Mouse (Mus musculus): ENCODE data around the gene Prr23a2. TPM values are rescaled to one million over a fixed set of nuclear protein-coding genes. Genes with fewer than 3 reads are reported as not detected.
A peak's percentile ranks its signal among the peaks of the same experiment; 100 is the strongest.

The Prr23a2 gene
- polyA plus RNA-seq, 2 experiments, result not detected

GRCm38 (mm10) chr9:98842117-98842516 lies 14.2 kb upstream of the Prr23a2 start, which contains the start of gene Prr23a1:
Prr23a1 (plus strand) TSS chr9:98842503.
- 63% methylated on average over 22 of the region's 22 CpGs for WGBS

GRCm38 (mm10) chr9:98863463-98863862 lies 7.2 kb downstream of the Prr23a2 start:
- ATAC-seq (ENCODE audit: low FRiP score, low read depth) (no peak), DNase-seq (ENCODE audit: low spot score) (peak; percentile 2)
- Histone ChIP-seq H3K36me3 (ENCODE audit: control insufficient read depth, insufficient read depth, low read length) (no peaks in the 10 kb centered on the region), H3K4me2 (replicated peaks; ENCODE audit: low read depth, low read length, severe bottlenecking) (no peak overlapping the region), H3K4me1 (ENCODE audit: control insufficient read depth, insufficient read depth, low read length) (no peaks in the 10 kb centered on the region), H3K9ac (ENCODE audit: low read depth, low read length, severe bottlenecking) (no peak overlapping the region), H3K4me3 (replicated peaks; ENCODE audit: low read length) (no peak overlapping the region), H3K27ac (replicated peaks; ENCODE audit: low read depth, low read length) (no peak overlapping the region), H3K9me3 (ENCODE audit: control insufficient read depth, low read length) (no peaks in the 10 kb centered on the region), H3K27me3 (ENCODE audit: control insufficient read depth, insufficient read depth, low read length) (no peaks in the 10 kb centered on the region)
- no peak for TF ChIP-seq POLR2A (IDR thresholded peaks at IDR 0.05; ENCODE audit: borderline replicate concordance, extremely low read depth, insufficient read depth, insufficient read length)
- WGBS, result 75% methylated on average over 3 of the region's 3 CpGs

More at GRCm38 (mm10) chr9:98842117-98842516, 14.2 kb upstream of the Prr23a2 start, which contains the start of gene Prr23a1:
- Histone ChIP-seq H3K9ac (ENCODE audit: low read depth, low read length, severe bottlenecking) (no peak within 1 kb of the TSS), H3K4me3 (replicated peaks; ENCODE audit: low read length) (no peak within 1 kb of the TSS), H3K27ac (replicated peaks; ENCODE audit: low read depth, low read length) (no peak within 1 kb of the TSS), H3K4me2 (replicated peaks; ENCODE audit: low read depth, low read length, severe bottlenecking) (no peak within 1 kb of the TSS), H3K4me1 (ENCODE audit: control insufficient read depth, insufficient read depth, low read length) (no peaks in the 10 kb centered on the region), H3K9me3 (ENCODE audit: control insufficient read depth, low read length) (no peaks in the 10 kb centered on the region), H3K27me3 (ENCODE audit: control insufficient read depth, insufficient read depth, low read length) (no peaks in the 10 kb centered on the region), H3K36me3 (ENCODE audit: control insufficient read depth, insufficient read depth, low read length) (no peaks in the 10 kb centered on the region)
- no peak for TF ChIP-seq POLR2A (IDR thresholded peaks at IDR 0.05; ENCODE audit: borderline replicate concordance, extremely low read depth, insufficient read depth, insufficient read length)
- no peak for DNase-seq (ENCODE audit: low spot score)
- no peak for ATAC-seq (ENCODE audit: low FRiP score, low read depth)

- Histone ChIP-seq H3K9ac (ENCODE audit: low read depth, low read length, severe bottlenecking) (no peak within 1 kb of the TSS), H3K27ac (replicated peaks; ENCODE audit: low read depth, low read length) (no peak within 1 kb of the TSS), H3K4me1 (ENCODE audit: control insufficient read depth, insufficient read depth, low read length) (no peaks in the 10 kb centered on the region), H3K4me3 (replicated peaks; ENCODE audit: low read length) (no peak within 1 kb of the TSS), H3K27me3 (ENCODE audit: control insufficient read depth, insufficient read depth, low read length) (no peaks in the 10 kb centered on the region), H3K36me3 (ENCODE audit: control insufficient read depth, insufficient read depth, low read length) (no peaks in the 10 kb centered on the region), H3K9me3 (ENCODE audit: control insufficient read depth, low read length) (no peaks in the 10 kb centered on the region), H3K4me2 (replicated peaks; ENCODE audit: low read depth, low read length, severe bottlenecking) (no peak within 1 kb of the TSS)
- ATAC-seq (ENCODE audit: low FRiP score, low read depth) (no peak), DNase-seq (ENCODE audit: low spot score) (no peak)
- no peak for TF ChIP-seq POLR2A (IDR thresholded peaks at IDR 0.05; ENCODE audit: borderline replicate concordance, extremely low read depth, insufficient read depth, insufficient read length)
- WGBS, result 54% methylated on average over 22 of the region's 22 CpGs
Observed at GRCm38 (mm10) chr9:98864571-98864970, 8.3 kb downstream of the Prr23a2 start, which contains the start of gene Prr23a3. Prr23a3 (plus strand) TSS chr9:98864767.

- Histone ChIP-seq H3K4me1 (ENCODE audit: control insufficient read depth, insufficient read depth, low read length) (no peaks in the 10 kb centered on the region), H3K4me2 (replicated peaks; ENCODE audit: low read depth, low read length, severe bottlenecking) (no peak overlapping the region), H3K9ac (ENCODE audit: low read depth, low read length, severe bottlenecking) (no peak overlapping the region), H3K9me3 (ENCODE audit: control insufficient read depth, low read length) (peaks cover 7% of the 10 kb centered on the region), H3K27ac (replicated peaks; ENCODE audit: low read depth, low read length) (no peak overlapping the region), H3K27me3 (ENCODE audit: control insufficient read depth, insufficient read depth, low read length) (no peaks in the 10 kb centered on the region), H3K36me3 (ENCODE audit: control insufficient read depth, insufficient read depth, low read length) (no peaks in the 10 kb centered on the region), H3K4me3 (replicated peaks; ENCODE audit: low read length) (no peak overlapping the region)
- 90% methylated on average over 1 of the region's 1 CpGs for WGBS
- no peak for ATAC-seq (ENCODE audit: low FRiP score, low read depth)
- no peak for TF ChIP-seq POLR2A (IDR thresholded peaks at IDR 0.05; ENCODE audit: borderline replicate concordance, extremely low read depth, insufficient read depth, insufficient read length)
- DNase-seq (ENCODE audit: low spot score), result no peak
Observed at GRCm38 (mm10) chr9:98901486-98901885, 45.2 kb downstream of the Prr23a2 start.

DNA sequence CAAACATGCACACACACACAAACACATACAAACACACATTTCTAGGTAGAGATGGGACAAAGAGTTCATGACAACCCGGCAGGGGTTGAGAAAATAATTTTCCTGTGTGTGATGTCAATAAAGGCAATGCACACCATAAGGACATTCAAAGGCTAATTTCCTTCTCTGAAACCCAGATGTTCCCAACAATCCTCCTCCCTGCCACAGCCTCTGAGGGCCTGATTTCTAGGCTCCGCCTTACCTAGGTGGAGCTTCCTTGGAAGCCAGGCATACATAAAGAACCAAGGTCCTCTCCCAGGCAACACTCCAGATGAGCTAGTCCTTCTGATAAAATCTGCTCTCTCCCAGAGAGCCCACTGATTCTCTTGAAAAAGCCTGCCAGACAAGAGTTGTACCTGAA lies 46.5 kb downstream of the Prr23a2 start, which contains the start of gene 7420426K07Rik:
Gene 7420426K07Rik, plus strand, starts transcription at position 301 of the 400 bp plus-strand sequence.
- 90% methylated on average over 2 of the region's 2 CpGs for WGBS
- no peaks in the 10 kb centered on the region for H3K27me3 ChIP-seq (ENCODE audit: control insufficient read depth, insufficient read depth, low read length)
- no peak within 1 kb of the TSS for H3K4me3 ChIP-seq (replicated peaks; ENCODE audit: low read length)
- no peak for ATAC-seq (ENCODE audit: low FRiP score, low read depth)
- DNase-seq (ENCODE audit: low spot score), result no peak
- no peak within 1 kb of the TSS for H3K4me2 ChIP-seq (replicated peaks; ENCODE audit: low read depth, low read length, severe bottlenecking)
- H3K27ac ChIP-seq (replicated peaks; ENCODE audit: low read depth, low read length), result no peak within 1 kb of the TSS
- H3K4me1 ChIP-seq (ENCODE audit: control insufficient read depth, insufficient read depth, low read length), result no peaks in the 10 kb centered on the region
- no peaks in the 10 kb centered on the region for H3K36me3 ChIP-seq (ENCODE audit: control insufficient read depth, insufficient read depth, low read length)
- no peak within 1 kb of the TSS for H3K9ac ChIP-seq (ENCODE audit: low read depth, low read length, severe bottlenecking)
- no peak for TF ChIP-seq POLR2A (IDR thresholded peaks at IDR 0.05; ENCODE audit: borderline replicate concordance, extremely low read depth, insufficient read depth, insufficient read length)
- H3K9me3 ChIP-seq (ENCODE audit: control insufficient read depth, low read length), result no peaks in the 10 kb centered on the region

Other genes with a start within 250 kb of the Prr23a2 start
- not detected in 2 replicates for gene Prr23a1, start 14.0 kb upstream of the Prr23a2 start, polyA plus RNA-seq (2012; rRNA removed)
- not detected in 2 replicates for gene Prr23a1, start 14.0 kb upstream of the Prr23a2 start, polyA plus RNA-seq (2014; fragmentation: Nextera tagmentation; extraction: Ambion mirVana)
- gene Prr23a3, start 8.3 kb downstream of the Prr23a2 start, polyA plus RNA-seq (2012; rRNA removed), result 0.04 TPM in 1 of 2 replicates, not detected in the other
- not detected in 2 replicates for gene Prr23a3, start 8.3 kb downstream of the Prr23a2 start, polyA plus RNA-seq (2014; fragmentation: Nextera tagmentation; extraction: Ambion mirVana)
- not detected in 2 replicates for gene 7420426K07Rik, start 46.6 kb downstream of the Prr23a2 start, polyA plus RNA-seq (2012; rRNA removed)
- not detected in 2 replicates for gene 7420426K07Rik, start 46.6 kb downstream of the Prr23a2 start, polyA plus RNA-seq (2014; fragmentation: Nextera tagmentation; extraction: Ambion mirVana)
- 0.05 and 0.08 TPM in 2 replicates for gene Foxl2, start 98.8 kb downstream of the Prr23a2 start, polyA plus RNA-seq (2012; rRNA removed)
- 0.08 TPM in 1 of 2 replicates, not detected in the other for gene Foxl2, start 98.8 kb downstream of the Prr23a2 start, polyA plus RNA-seq (2014; fragmentation: Nextera tagmentation; extraction: Ambion mirVana)
- gene Faim, start 129.9 kb downstream of the Prr23a2 start, polyA plus RNA-seq (2012; rRNA removed), result 7.2 and 14.2 TPM in 2 replicates
- gene Faim, start 129.9 kb downstream of the Prr23a2 start, polyA plus RNA-seq (2014; fragmentation: Nextera tagmentation; extraction: Ambion mirVana), result 41.5 and 43.4 TPM in 2 replicates
- gene Gm1123, start 179.2 kb downstream of the Prr23a2 start, polyA plus RNA-seq (2012; rRNA removed), result 0.08 and 0.09 TPM in 2 replicates
- gene Gm1123, start 179.2 kb downstream of the Prr23a2 start, polyA plus RNA-seq (2014; fragmentation: Nextera tagmentation; extraction: Ambion mirVana), result 0.17 TPM in 1 of 2 replicates, not detected in the other